Mouse (Mus musculus): ENCODE data around the gene Tex21.
A peak's percentile ranks its signal among the peaks of the same experiment; 100 is the strongest.

The Tex21 gene

DNA sequence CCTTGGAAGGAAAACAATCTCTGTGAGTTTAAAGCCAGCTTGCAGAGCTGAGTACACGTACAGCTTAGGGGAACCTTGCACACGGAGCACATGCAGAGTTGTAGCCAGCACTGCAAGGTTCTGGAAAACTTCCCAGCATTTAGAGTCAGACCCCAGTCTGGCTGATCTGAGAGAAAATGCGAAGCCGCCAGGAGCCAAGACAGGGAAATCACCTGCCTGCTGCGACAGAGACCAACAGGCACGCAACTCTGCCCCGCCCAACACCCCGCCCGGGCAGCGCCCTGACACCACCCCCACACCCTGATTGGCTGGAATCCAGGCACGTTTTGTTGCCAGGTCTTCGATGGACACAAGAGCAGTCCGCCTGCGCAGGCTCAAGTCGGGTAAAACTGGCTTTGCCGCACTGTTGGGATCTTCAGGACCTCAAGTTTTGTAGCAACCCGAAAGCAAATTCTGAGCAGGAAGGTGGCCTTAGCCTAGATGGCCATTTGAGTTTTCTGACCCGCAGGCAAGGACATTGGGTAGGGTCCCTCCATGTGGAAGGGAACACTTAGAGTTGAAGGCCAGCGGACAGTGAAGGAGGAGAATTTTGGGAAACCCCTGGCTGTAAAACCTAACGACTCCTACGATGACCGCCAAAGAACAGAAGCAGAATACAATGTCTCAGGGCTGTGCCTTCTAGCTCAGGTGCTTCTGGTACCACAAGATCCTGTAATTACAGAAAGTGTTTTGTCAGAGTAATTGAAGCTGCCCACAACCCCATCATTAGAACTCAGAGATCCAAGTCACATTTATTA is 50.4 kb downstream of the Tex21 start:
- DNase-seq (ENCODE audit: inconsistent ontology term) = peak; percentile 80

DNA sequence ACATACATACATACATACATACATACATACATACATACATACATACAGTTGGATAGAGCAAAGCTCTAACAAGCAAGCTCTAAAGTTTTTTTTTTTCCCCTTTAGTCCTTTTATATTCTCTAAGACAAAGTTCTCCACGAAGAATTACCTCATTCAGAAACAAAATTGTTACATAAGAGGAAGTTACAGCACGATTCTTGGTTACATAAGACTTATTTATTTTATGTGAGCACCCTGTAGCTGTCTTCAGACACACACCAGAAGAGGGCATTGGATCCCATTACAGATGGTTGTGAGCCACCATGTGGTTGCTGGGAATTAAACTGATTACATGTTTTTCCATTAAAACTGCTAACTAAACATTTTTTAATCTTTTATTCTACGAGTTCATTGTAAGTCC is 52.0 kb downstream of the Tex21 start:
- DNase-seq (ENCODE audit: inconsistent ontology term) = no peak

DNA sequence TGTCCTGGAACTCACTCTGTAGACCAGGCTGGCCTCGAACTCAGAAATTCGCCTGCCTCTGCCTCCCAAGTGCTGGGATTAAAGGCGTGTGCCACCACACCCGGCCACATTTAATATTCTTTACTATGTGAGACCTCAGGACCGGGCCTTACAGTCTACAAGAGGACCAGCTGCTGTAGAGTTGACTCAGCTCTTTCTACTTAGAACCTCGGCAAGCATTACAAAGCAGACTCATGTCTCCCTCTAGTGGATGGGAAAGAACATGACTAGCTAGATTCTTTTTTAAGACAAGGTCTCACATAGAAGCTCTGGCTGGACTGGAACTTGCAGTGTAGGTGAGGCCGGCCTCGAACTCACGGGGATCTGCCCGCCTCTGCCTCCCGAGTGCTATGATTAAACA is 55.6 kb downstream of the Tex21 start:
- peak; percentile 53 for DNase-seq (ENCODE audit: inconsistent ontology term)

DNA sequence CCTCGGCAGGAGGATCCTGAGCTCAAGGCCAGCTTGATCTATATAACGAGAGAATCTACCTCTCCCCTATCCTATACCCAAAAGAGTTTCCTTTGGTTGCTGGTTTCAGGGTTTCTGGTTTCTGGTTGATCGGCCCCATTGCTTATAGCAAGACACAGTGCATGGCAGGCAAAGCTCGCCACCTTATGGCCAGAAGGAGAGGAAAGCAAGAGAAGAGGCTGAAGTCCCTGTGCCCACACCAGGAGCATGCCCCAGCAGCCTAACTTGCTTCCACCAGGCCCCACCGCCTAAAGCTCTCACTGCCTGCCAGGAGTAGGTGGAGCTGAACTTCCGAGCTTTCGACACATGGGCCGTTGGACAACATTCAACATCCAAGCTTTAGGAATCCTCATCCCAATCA is 58.7 kb downstream of the Tex21 start:
- DNase-seq (ENCODE audit: inconsistent ontology term) = no peak

DNA sequence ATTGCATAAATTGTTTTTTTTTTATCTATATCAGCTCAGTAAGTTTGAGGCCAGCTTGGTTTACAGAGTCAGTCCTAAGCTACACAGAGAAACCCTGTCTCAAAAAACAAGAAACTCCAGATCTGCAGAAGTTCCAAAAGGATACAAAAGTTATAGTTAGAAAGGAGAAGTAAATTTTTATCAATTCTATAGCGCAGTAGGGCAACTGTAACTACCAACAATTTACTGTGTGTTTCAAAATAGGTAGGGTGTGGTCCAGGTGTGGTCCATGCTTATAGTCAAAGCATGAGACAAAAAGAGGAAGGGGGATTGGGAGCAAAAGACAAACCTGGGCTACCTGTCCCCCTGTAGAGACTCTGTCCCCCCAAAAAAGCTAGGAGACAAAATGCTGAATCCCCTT is 60.1 kb downstream of the Tex21 start:
- DNase-seq (ENCODE audit: inconsistent ontology term) = no peak

DNA sequence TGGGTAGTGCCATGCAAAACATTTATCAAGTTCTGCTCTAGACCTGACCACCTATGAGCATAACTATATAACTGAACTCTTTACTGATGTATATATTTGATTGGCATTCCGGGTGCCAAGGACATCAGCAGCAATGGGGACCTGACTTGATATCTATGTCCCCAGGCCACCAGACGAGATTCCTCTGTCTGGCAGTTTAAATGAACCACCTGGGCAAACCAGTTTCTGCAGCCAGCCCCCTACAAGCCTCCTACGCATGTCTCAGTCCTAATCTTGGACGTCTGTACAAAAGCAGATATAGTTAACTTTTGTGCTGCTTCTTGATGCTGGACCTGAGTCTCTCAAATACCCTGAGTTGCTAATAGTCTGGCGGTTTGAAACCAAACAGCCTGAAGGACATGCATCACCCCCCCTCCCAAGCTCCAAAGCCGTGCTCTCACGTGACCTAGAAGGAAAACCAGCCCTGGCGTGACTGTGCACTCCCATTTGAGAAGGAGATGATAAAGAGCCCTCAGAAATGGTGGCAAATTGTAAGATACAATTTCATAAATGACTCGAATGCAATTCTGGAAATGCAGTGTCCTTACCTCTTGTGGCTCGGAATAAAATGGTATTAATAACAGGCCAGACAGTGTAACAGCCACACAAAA is 61.3 kb downstream of the Tex21 start:
- no peak for DNase-seq (ENCODE audit: inconsistent ontology term)

DNA sequence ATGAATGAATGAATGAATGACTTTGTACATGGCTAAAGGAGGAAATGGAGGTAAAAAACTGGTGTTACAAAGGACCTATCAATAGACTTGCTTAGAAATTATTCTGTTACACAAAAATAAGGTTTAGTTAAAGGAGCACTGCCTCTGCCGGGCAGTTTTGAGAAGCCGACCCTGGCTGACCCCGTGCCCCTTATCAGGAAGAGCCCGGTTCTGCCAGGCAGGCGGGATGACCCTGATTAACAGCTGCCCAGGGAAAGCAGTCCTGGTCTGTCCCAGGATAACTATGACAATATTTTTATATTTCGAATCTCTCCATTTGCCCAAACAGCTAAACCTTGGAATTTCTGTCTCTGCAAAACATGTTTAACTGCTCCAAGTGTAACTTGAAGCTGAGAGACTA is 62.3 kb downstream of the Tex21 start:
- DNase-seq (ENCODE audit: inconsistent ontology term) = no peak

DNA sequence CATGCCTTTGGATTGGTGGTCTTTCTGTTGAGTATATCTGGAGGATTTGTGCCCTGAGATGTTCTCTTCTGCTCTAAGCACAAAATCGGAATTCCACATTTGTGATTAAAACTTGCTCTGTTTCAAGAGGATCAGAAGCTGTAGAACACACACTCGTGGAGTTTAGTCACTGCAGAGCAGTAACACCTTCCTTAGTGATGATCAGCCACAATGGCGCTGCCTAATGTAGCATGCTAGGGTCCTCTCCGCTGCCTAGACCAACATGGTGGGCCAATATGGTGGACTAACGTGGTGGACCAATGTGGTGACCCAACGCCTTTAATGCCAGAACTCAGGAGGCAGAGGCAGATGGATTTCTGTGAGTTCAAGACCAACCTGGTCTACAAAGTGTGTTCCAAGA is 63.7 kb downstream of the Tex21 start:
- no peak for DNase-seq (ENCODE audit: inconsistent ontology term)

DNA sequence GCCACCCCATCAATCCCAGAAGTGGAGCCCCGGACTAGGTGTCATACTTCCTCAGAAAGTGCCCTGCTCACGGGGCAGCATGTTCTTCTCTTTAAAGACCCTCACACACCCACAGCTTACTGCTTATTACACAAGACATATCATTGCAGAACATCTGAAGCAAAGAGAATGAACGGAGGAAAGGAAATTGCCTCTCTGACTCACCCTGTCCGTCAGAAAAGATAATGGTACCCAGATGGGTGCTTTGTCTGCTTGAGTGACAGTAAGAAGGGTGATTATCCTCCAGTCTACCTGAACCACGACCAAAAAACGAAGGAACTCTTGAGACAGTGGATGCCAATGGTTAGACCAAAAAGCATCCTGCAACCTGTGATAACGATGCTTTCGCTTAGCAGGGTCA is 65.1 kb downstream of the Tex21 start:
- no peak for DNase-seq (ENCODE audit: inconsistent ontology term)

DNA sequence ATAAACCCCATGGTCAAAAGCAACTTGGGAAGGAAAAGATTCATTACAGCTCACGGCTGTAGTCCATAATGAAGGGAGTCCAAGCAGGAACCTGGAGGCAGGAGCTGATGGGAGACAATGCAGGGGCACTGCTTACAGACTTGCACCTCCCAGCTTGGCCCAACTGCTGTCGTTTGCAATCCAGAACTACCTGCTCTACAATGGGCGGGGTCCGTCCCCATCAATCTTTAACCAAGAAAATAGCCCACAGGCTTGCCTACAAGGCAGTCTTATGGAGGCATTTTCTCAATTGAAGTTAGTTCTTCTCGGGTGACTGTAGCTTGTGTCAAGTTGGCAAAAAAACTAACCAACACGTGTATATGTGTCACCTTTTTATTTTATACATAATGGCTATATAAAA is 66.1 kb downstream of the Tex21 start:
- no peak for DNase-seq (ENCODE audit: inconsistent ontology term)

DNA sequence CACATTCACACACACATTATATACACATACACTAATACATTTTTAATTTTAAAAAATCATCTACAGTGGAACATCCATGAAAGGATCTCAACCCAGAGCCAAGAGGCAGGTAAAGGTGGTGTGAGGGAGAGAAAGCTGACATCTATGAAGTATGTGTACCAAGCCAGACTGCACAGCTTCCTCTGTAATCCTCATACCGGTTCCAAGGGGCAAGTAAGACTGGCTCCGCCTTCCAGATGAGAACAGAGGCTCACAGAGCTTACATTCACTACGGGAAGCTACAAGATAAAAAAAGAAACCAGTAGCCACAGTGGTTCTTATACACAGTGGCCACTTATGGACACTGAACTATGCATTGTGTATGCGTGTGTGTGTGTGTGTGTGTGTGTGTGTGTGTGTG is 67.0 kb downstream of the Tex21 start:
- DNase-seq (ENCODE audit: inconsistent ontology term) = no peak

DNA sequence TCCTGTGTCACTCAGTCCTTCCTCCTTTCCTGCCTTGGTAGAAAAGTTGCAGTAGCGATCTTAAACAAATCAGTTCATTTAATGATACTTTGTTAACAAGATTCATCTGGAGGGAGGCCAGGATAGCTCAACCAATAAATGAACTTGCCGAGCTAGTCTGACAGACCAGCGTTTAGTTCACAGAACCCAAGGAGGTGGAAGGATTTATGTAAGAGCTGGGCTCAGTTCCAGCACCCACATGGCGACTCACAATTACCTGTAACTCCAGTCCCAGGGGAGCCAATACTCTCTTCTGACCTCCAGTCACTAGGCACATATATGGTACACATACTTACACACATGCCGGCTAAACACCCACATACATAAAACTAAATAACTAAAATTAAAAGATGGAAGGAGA is 67.5 kb downstream of the Tex21 start:
- no peak for DNase-seq (ENCODE audit: inconsistent ontology term)

DNA sequence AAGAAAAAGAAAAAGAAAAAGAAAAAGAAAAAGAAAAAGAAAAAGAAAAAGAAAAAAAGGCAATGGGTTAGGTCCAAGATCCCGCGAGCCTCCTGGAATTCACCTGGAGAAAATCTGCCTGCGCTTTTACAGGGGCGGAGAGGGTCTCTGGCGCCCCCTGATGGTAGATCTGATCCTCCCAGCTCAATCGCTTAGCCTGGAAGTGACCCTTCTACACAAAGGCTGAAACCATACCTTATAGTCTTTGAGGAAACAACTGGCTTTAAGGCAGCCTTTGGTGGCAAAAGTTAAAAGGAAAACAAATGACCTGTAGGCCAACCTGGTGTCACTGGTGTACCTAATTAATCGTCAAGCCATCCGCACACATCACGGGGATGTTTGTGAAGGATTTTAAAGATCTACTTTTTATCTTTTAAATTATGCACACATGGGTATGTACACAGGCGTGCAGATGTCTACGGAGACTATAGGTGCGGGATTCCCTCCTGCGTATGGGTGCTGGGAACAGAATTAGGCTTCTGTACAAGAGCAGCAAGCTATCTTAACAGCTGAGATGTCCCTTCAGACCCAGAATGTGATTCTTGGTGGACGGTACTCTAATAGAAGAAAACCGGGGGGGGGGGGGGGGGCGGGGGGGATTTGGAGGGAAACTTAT is 68.6 kb downstream of the Tex21 start:
- peak; percentile 61 for DNase-seq (ENCODE audit: inconsistent ontology term)

DNA sequence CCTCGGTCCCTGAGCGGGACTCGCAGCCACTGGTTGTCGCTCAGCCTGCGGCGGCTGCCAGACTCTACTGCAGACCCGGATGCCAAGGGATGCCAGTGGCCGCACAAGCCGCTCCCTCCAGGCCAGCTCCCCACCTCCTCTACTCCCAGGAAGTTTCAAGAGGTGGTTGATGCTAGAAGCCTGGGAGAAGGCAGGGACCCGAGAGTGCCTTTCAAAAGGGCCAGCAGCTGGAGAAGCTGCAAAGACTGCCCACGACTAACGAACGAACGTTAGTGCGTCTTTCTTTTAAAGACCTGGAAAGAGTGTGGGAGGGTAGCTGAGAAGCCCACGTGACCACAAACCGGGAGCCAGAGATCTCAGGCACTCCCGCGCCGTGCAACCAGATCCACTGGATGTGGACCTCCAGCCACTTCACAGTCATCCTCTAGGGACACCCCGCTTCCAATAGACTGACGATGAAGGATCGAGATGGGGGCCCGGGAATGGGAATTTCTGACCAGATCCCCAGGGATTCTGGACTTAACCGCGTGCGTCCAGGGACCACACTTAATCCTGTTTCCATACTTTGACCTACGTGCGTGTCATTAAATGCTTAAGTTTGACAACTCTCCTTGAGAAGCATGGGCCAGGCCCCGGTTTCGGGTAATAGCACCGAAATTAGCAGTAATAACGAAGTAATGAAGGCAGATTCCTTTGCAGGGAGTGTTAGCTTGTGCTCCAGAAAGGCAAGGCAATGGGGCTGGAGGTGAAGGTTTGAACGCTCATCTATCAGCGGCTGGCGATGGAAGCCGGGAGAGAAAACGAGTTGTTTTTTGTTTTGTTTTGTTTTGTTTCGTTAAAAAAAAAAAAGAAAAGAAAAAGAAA is 69.3 kb downstream of the Tex21 start, which contains the start of gene Esr2:
Gene Esr2 (minus strand): TSS at position 260 of the 864 bp plus-strand sequence.
- peak; percentile 67 for DNase-seq (ENCODE audit: inconsistent ontology term)

DNA sequence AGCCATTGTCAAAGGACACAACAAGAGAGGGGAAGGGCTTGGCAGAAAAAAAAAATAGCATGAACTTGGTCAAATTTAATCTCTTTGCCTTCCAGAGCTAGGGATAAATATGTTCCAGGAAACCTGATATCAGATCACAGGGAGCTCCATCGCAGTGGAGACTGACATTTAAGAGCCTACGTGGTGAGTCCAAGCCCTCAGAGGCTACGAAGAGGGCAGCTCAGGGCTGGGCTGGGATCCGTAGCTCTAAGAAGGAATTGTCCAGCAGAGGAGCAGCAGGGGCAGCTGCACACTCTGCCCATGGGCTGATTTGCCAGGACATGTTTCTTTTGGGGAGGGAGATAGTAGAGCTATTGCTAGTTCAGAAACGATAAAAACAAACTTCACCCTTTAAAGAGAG is 80.9 kb downstream of the Tex21 start:
- DNase-seq (ENCODE audit: inconsistent ontology term) = no peak

DNA sequence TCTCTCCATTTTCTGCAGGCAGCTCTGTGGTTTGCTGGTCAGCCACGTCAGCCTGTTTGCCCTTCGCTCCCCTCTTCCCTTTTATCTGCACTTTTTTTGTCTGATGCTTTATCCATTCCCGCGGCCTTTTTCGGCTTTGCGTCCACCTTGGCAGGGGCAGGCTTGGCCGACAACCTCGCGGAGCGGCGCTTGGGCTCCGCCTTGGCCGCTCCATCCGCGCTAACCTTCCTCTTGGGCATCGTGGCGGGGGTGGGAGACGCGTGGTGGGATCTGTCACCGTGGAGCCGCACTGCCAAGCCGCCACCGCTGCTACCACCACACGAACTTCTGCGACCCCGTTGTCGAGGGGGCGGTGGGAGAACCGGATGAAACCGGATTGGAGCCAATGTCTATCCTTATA is 94.2 kb downstream of the Tex21 start:
- DNase-seq (ENCODE audit: inconsistent ontology term) = peak; percentile 12

All from Muller cell, postnatal 12 days (primary cell).